Mouse (Mus musculus): Measurements from ENCODE around the gene Sall2.

GRCm38 (mm10) chr14:52338751-52339511 is 10.4 kb upstream of the Sall2 start:
- peak; percentile 42; the same call in 1 of the 2 replicates for TF ChIP-seq CTCF (IDR thresholded peaks at IDR 0.05; ENCODE audit: low read depth, low read length)
- TF ChIP-seq TAL1 (conservative IDR thresholded peaks at IDR 0.05; ENCODE audit: low read depth, low read length), result no peak
- no peak for TF ChIP-seq POLR2AphosphoS5 (IDR thresholded peaks at IDR 0.05; ENCODE audit: insufficient replicate concordance, low read depth, low read length)
- no peak for TF ChIP-seq GATA1 (IDR thresholded peaks at IDR 0.05; ENCODE audit: borderline replicate concordance, low read length)
- no peak for TF ChIP-seq GATA2 (IDR thresholded peaks at IDR 0.05; ENCODE audit: borderline replicate concordance, low read depth, low read length)
